Mouse (Mus musculus) fibroblast of lung, adult 2 months (primary cell): ENCODE measurements at regions not wholly inside any gene's neighbourhood (a gene's known extent, or its start where the extent isn't known, plus 50 kb on each side); places are given as distances from the start of the nearest gene placed in this dataset.

ENCODE experiments used
- DNase-seq: peaks from one replicate; pipeline ENCODE4 v3.0.0-alpha.2; 2011; ENCODE audit warnings: low read depth

- no peak for DNase-seq
These were observed 53.4 kb upstream of the Nap1l1 start for GRCm38 (mm10) chr10:111419375-111420194.

GRCm38 (mm10) chr10:111420195-111420838 lies 52.7 kb upstream of the Nap1l1 start:
- DNase-seq: no peak

GRCm38 (mm10) chr10:111422057-111422456 lies 51.0 kb upstream of the Nap1l1 start:
- DNase-seq: no peak

- DNase-seq: peak; percentile 9
These were observed 50.4 kb upstream of the Nap1l1 start for GRCm38 (mm10) chr10:111422649-111423048.
